Comparison of ENCODE assay signal across 8 mouse cellular contexts in genomic region chr17:28802006-28802481, GRCm38 (mm10). TPM values are rescaled to one million over a fixed set of nuclear protein-coding genes. Genes with fewer than 3 reads are reported as not detected.
DNase-seq lines count a peak whose midpoint lies in the region; ATAC-seq and TF ChIP-seq lines count a peak whose summit lies in the region.

No protein-coding gene starts in this region.

- H3K27me3 ChIP-seq in kidney, postnatal 0 days (ENCODE audit: insufficient read depth, low read length): no peaks in the 10 kb centered on the region
- no peaks in the 10 kb centered on the region for H3K27me3 ChIP-seq in MEL (ENCODE audit: control insufficient read depth in 1 of 2, insufficient read depth in 2 of 2, low read length in 2 of 2)
- H3K27me3 ChIP-seq in erythroblast, embryonic 14.5 days (ENCODE audit: control insufficient read depth): peaks cover 10% of the 10 kb centered on the region
- H3K27me3 ChIP-seq in liver, adult 2 months (ENCODE audit: control insufficient read depth, insufficient read depth, low read length): no peaks in the 10 kb centered on the region

- H3K4me1 ChIP-seq in kidney, postnatal 0 days (replicated peaks; ENCODE audit: insufficient read depth, low read length): peaks cover 19% of the 10 kb centered on the region
- H3K4me1 ChIP-seq in MEL (ENCODE audit: control insufficient read depth in 1 of 2, insufficient read depth in 2 of 2, low read length in 2 of 2): peaks cover 25 to 30% of the 10 kb centered on the region in 2 experiments
- H3K4me1 ChIP-seq in erythroblast, embryonic 14.5 days (ENCODE audit: control insufficient read depth): peaks cover 72% of the 10 kb centered on the region
- peaks cover 3% of the 10 kb centered on the region for H3K4me1 ChIP-seq in liver, adult 2 months (ENCODE audit: control insufficient read depth, insufficient read depth, low read length)

- peak overlapping the region; percentile 63 for H3K9ac ChIP-seq in kidney, postnatal 0 days (ENCODE audit: low read depth, low read length)
- H3K9ac ChIP-seq in MEL (ENCODE audit: control insufficient read depth, low read depth, low read length, poor library complexity, severe bottlenecking): peak overlapping the region; percentile 92
- peak overlapping the region; percentile 73 for H3K9ac ChIP-seq in liver, adult 2 months (ENCODE audit: low read depth, low read length)

- H3K79me2 ChIP-seq in MEL (ENCODE audit: control insufficient read depth, insufficient read depth, low read length, poor library complexity): peaks cover 11% of the 10 kb centered on the region
- peaks cover 14% of the 10 kb centered on the region; the same call in 1 of the 2 replicates for H3K79me2 ChIP-seq in liver, adult 2 months (ENCODE audit: control insufficient read depth, insufficient read depth, low read length)

- ATAC-seq in kidney, postnatal 0 days (replicated peaks; ENCODE audit: low FRiP score, low read depth): 0 out of 2 replicates have a peak, but pooled peaks have one; percentile 2

- H3K9me3 ChIP-seq in kidney, postnatal 0 days (replicated peaks; ENCODE audit: low read length): no peaks in the 10 kb centered on the region
- no peaks in the 10 kb centered on the region for H3K9me3 ChIP-seq in MEL (replicated peaks; ENCODE audit: insufficient read depth, low read length)
- peaks cover 23% of the 10 kb centered on the region for H3K9me3 ChIP-seq in erythroblast, embryonic 14.5 days (ENCODE audit: control insufficient read depth, low read length)

- H3K36me3 ChIP-seq in kidney, postnatal 0 days (ENCODE audit: insufficient read depth, low read length): peaks cover 11% of the 10 kb centered on the region
- peaks cover 0 to 46% of the 10 kb centered on the region in 2 experiments; a peak in 2 of 4 replicates for H3K36me3 ChIP-seq in MEL (ENCODE audit: control insufficient read depth in 1 of 2, insufficient read depth in 2 of 2, low read length in 2 of 2)
- peaks cover 50% of the 10 kb centered on the region for H3K36me3 ChIP-seq in erythroblast, embryonic 14.5 days (ENCODE audit: control insufficient read depth)
- H3K36me3 ChIP-seq in liver, adult 2 months (ENCODE audit: control insufficient read depth, insufficient read depth, low read length): no peaks in the 10 kb centered on the region

- peak overlapping the region; percentile 99 for H3K4me3 ChIP-seq in kidney, postnatal 0 days (replicated peaks; ENCODE audit: low read depth, low read length)
- H3K4me3 ChIP-seq in MEL (ENCODE audit: control insufficient read depth in 1 of 2, insufficient read depth in 1 of 2, low read depth in 2 of 2, low read length in 2 of 2): peak overlapping the region; percentile 91 to 93
- H3K4me3 ChIP-seq in erythroblast, embryonic 14.5 days (replicated peaks): peak overlapping the region; percentile 76
- peak overlapping the region; percentile 96 for H3K4me3 ChIP-seq in liver, adult 2 months (ENCODE audit: insufficient read depth, low read depth, low read length)

- H3K27ac ChIP-seq in kidney, postnatal 0 days: no peak overlapping the region
- H3K27ac ChIP-seq in MEL (ENCODE audit: control insufficient read depth, low read depth, low read length): peak overlapping the region; percentile 58
- H3K27ac ChIP-seq in liver, adult 2 months (replicated peaks; ENCODE audit: insufficient read depth, low read depth, low read length): peak overlapping the region; percentile 38; the same call in 1 of the 2 replicates

- H3K4me2 ChIP-seq in kidney, postnatal 0 days (ENCODE audit: low read length): peak overlapping the region; percentile 97

- no peak for TF ChIP-seq RAD21 in MEL (IDR thresholded peaks at IDR 0.05; ENCODE audit: low read depth, low read length)

- no peak for TF ChIP-seq POLR2A in MEL (IDR thresholded peaks at IDR 0.05; ENCODE audit: control insufficient read depth in 1 of 2, insufficient read depth in 1 of 2, low read depth in 1 of 2, low read length in 2 of 2, poor library complexity in 1 of 2)
- no peak for TF ChIP-seq POLR2A in liver, adult 2 months (IDR thresholded peaks at IDR 0.05; ENCODE audit: extremely low read depth, insufficient read depth, low read length)

- TF ChIP-seq EP300 in MEL (IDR thresholded peaks at IDR 0.05; ENCODE audit: low read depth in 1 of 2, low read length in 2 of 2): no peak

- WGBS in kidney, postnatal 0 days: 1% methylated on average over 18 of the region's 18 CpGs
- WGBS in liver, adult 2 months: 2% methylated on average over 18 of the region's 18 CpGs

- TF ChIP-seq CTCF in kidney, postnatal 0 days (IDR thresholded peaks at IDR 0.05; ENCODE audit: low read depth): no peak
- no peak for TF ChIP-seq CTCF in MEL (IDR thresholded peaks at IDR 0.05 in 2 of 3, conservative IDR thresholded peaks at IDR 0.05 in 1 of 3; ENCODE audit: control insufficient read depth in 1 of 3, insufficient read depth in 1 of 3, low read depth in 2 of 3, low read length in 3 of 3, poor library complexity in 1 of 3, severe bottlenecking in 1 of 3)
- TF ChIP-seq CTCF in liver, adult 2 months (IDR thresholded peaks at IDR 0.05; ENCODE audit: low read depth, low read length): no peak

- DNase-seq in kidney, postnatal 0 days (ENCODE audit: low spot score): peak; percentile 22
- no peak for DNase-seq in kidney, adult 8-10 months
- peak; percentile 69 for DNase-seq in MEL (ENCODE audit: low read depth, low spot score)
- DNase-seq in liver, adult 2 months (ENCODE audit: extremely low read depth, low read depth, low spot score): peak; percentile 17
- peak; percentile 66 for DNase-seq in testis, postnatal 10 days (ENCODE audit: low spot score)
- no peak for DNase-seq in cerebellum, adult 11 months
- DNase-seq in ovary, postnatal 10 days (ENCODE audit: low spot score): no peak

TF ChIP-seq in MEL, 35 proteins besides CTCF, POLR2A, EP300 and RAD21:
- no peak for TF ChIP-seq E2F4 (IDR thresholded peaks at IDR 0.05; ENCODE audit: borderline replicate concordance, low read depth, low read length)
- TF ChIP-seq TAL1 (IDR thresholded peaks at IDR 0.05; ENCODE audit: low read length): no peak
- 0 out of 2 replicates have a peak, but pooled peaks have one; percentile 15 for TF ChIP-seq SIN3A (IDR thresholded peaks at IDR 0.05; ENCODE audit: low read length)
- 0 out of 2 replicates have a peak, but pooled peaks have one; percentile 3 for TF ChIP-seq MXI1 (IDR thresholded peaks at IDR 0.05; ENCODE audit: low read depth, low read length)
- TF ChIP-seq ZNF384 (IDR thresholded peaks at IDR 0.05; ENCODE audit: low read depth, low read length): 0 out of 2 replicates have a peak, but pooled peaks have one; percentile 4

RNA-seq across cellular contexts. Expression of gene Brpf3, which starts 1.2 kb away (rescaled TPM):
- 7.1 and 8.3 TPM in 2 replicates for polyA plus RNA-seq in kidney, postnatal 0 days (2015; fragmentation: Nextera tagmentation; extraction: Ambion mirVana)
- 1.7 and 2.5 TPM in 2 replicates for total RNA-seq in MEL (2012; rRNA removed)
- 10 to 100 TPM in 1 of 2 experiments, not detected in 1; 23.7 TPM for polyA plus RNA-seq in MEL (2012; ENCODE audit: insufficient read depth in 1 of 2, insufficient read length in 2 of 2, low read depth in 1 of 2, low replicate concordance in 2 of 2, missing spikeins in 1 of 2)
- 88.3 and 88.4 TPM in 2 replicates for polyA plus RNA-seq in erythroblast, embryonic 14.5 days (2012)
- 4.4 and 8.9 TPM in 2 replicates for total RNA-seq in liver, adult 2 months (2014; rRNA removed)
- 14.5 and 18.9 TPM in 2 replicates for polyA plus RNA-seq in liver, adult 2 months (2012; rRNA removed)

RNA-seq across cellular contexts. Expression of gene Mapk13, which starts 32.9 kb away (rescaled TPM):
- polyA plus RNA-seq in kidney, postnatal 0 days (2015; fragmentation: Nextera tagmentation; extraction: Ambion mirVana): 43.5 and 47.7 TPM in 2 replicates
- 0.04 TPM in 1 of 2 replicates, not detected in the other for total RNA-seq in MEL (2012; rRNA removed)
- 1 to 10 TPM in 1 of 2 experiments, not detected in 1; 1.4 TPM for polyA plus RNA-seq in MEL (2012; ENCODE audit: insufficient read depth in 1 of 2, insufficient read length in 2 of 2, low read depth in 1 of 2, low replicate concordance in 2 of 2, missing spikeins in 1 of 2)
- not detected in 2 replicates for polyA plus RNA-seq in erythroblast, embryonic 14.5 days (2012)
- total RNA-seq in liver, adult 2 months (2014; rRNA removed): 0.20 and 0.65 TPM in 2 replicates
- 0.15 and 0.22 TPM in 2 replicates for polyA plus RNA-seq in liver, adult 2 months (2012; rRNA removed)

RNA-seq across cellular contexts. Expression of gene Pnpla1, which starts 56.2 kb away (rescaled TPM):
- polyA plus RNA-seq in kidney, postnatal 0 days (2015; fragmentation: Nextera tagmentation; extraction: Ambion mirVana): not detected in 2 replicates
- 0.08 TPM in 1 of 2 replicates, not detected in the other for total RNA-seq in MEL (2012; rRNA removed)
- polyA plus RNA-seq in MEL (2012; ENCODE audit: insufficient read depth in 1 of 2, insufficient read length in 2 of 2, low read depth in 1 of 2, low replicate concordance in 2 of 2, missing spikeins in 1 of 2): under 1 TPM in 1 of 2 experiments, not detected in 1; 0.38 TPM
- polyA plus RNA-seq in erythroblast, embryonic 14.5 days (2012): not detected in 2 replicates
- total RNA-seq in liver, adult 2 months (2014; rRNA removed): not detected in 2 replicates
- not detected in 2 replicates for polyA plus RNA-seq in liver, adult 2 months (2012; rRNA removed)

Comparison
In these comparisons a context has a peak if more than half of its experiments do, and no peak if none do; other contexts are left out.
1. DNase-seq: peak in kidney, postnatal 0 days (single experiment), MEL (single experiment), liver, adult 2 months (single experiment) and testis, postnatal 10 days (single experiment); none in kidney, adult 8-10 months (0 of 2), cerebellum, adult 11 months (single experiment) and ovary, postnatal 10 days (single experiment).
2. RNA of gene Mapk13, which starts 32.9 kb away (polyA plus RNA-seq): 43.5 to 47.7 TPM in kidney, postnatal 0 days; 1.4 TPM in MEL, 0.15 to 0.22 TPM in liver, adult 2 months and not detected in erythroblast, embryonic 14.5 days; every median in the first group is over 10 times any median in the second.
3. Peak in every context shown above with its lines, with median percentiles within 50 percentile points of each other: H3K4me3 ChIP-seq and H3K9ac ChIP-seq.